Mouse (Mus musculus) lung, postnatal 0 days (tissue): Measurements from ENCODE around the gene Rgmb. TPM values are rescaled to one million over a fixed set of nuclear protein-coding genes. Genes with fewer than 3 reads are reported as not detected.

ENCODE experiments used
- ATAC-seq: fragments of 200-750 bp; cut with Nextera tagmentation; 2 replicates; pipeline ENCODE4 v1.8.0; 2017; ENCODE audit warnings: moderate library complexity
- DNase-seq: peaks from one replicate; pipeline ENCODE4 v3.0.0-alpha.2; 2016; ENCODE audit warnings: low spot score
- H3K27ac ChIP-seq: fragments of 300-500 bp; sonication (generic); 2 replicates; pipeline ENCODE4 v1.5.1; 2014; ENCODE audit warnings: antibody characterized with exemption, mild to moderate bottlenecking, low read length, mixed read lengths
- H3K27me3 ChIP-seq: fragments of 300-500 bp; sonication (generic); replicated peaks from 2 replicates; pipeline ENCODE4 v1.6.1; 2014; ENCODE audit warnings: low read length, mixed read lengths; ENCODE audit not compliant: insufficient read depth
- H3K36me3 ChIP-seq: fragments of 300-500 bp; sonication (generic); 2 replicates; pipeline ENCODE4 v1.6.1; 2014; ENCODE audit warnings: low read length, mixed read lengths; ENCODE audit not compliant: insufficient read depth
- H3K4me1 ChIP-seq: fragments of 300-500 bp; sonication (generic); 2 replicates; pipeline ENCODE4 v1.6.1; 2014; ENCODE audit warnings: antibody characterized with exemption, low read depth, low read length, mixed read lengths; ENCODE audit not compliant: insufficient read depth
- H3K4me2 ChIP-seq: fragments of 300-500 bp; sonication (generic); replicated peaks from 2 replicates; pipeline ENCODE4 v1.6.1; 2014; ENCODE audit warnings: low read depth, mild to moderate bottlenecking, low read length, moderate library complexity, mixed read lengths
- H3K4me3 ChIP-seq: fragments of 300-500 bp; sonication (generic); 2 replicates; pipeline ENCODE4 v1.5.1; 2014; ENCODE audit warnings: low read depth, low read length
- H3K9ac ChIP-seq: fragments of 300-500 bp; sonication (generic); replicated peaks from 2 replicates; pipeline ENCODE4 v1.6.1; 2014; ENCODE audit warnings: low read depth, mild to moderate bottlenecking
- H3K9me3 ChIP-seq: fragments of 300-500 bp; sonication (generic); 2 replicates; pipeline ENCODE4 v1.6.1; 2016; ENCODE audit warnings: low read length, mixed read lengths
- CTCF ChIP-seq: IDR thresholded peaks from 2 replicates; pipeline ENCODE4 v1.5.1; 2016; ENCODE audit warnings: antibody characterized with exemption, mild to moderate bottlenecking
- EP300 ChIP-seq: IDR thresholded peaks from 2 replicates; pipeline ENCODE4 v1.6.1; 2016; ENCODE audit warnings: antibody characterized with exemption, mild to moderate bottlenecking, control low read depth
- WGBS: fragments of 180-500 bp; shearing (Covaris S2); extraction: QIAGEN DNeasy Blood & Tissue Kit; methylation state at CpG from one replicate; pipeline ENCODE4 v1.1.7; 2014; 5-methylcytosine and 5-hydroxymethylcytosine counted together
- polyA plus RNA-seq: library from polyadenylated mRNA; unstranded; fragments of >200 nt; fragmentation: Nextera tagmentation; extraction: Ambion mirVana; gene quantifications from 2 replicates; pipeline ENCODE4 v1.2.1, GENCODE M21; 2015

The Rgmb gene
- polyA plus RNA-seq, 1 experiment from 2014 or later, result 15.9 TPM

GRCm38 (mm10) chr17:15850544-15850943, 19.7 kb upstream of the Rgmb start:
- Histone ChIP-seq H3K27me3 (no peaks in the 10 kb centered on the region), H3K4me1 (no peaks in the 10 kb centered on the region), H3K4me3 (no peak overlapping the region), H3K9ac (no peak overlapping the region), H3K4me2 (no peak overlapping the region), H3K27ac (no peak overlapping the region), H3K36me3 (no peaks in the 10 kb centered on the region), H3K9me3 (no peaks in the 10 kb centered on the region)
- 64% methylated on average over 3 of the region's 3 CpGs for WGBS
- ATAC-seq (no peak), DNase-seq (no peak)
- no peak for TF ChIP-seq EP300
- no peak for TF ChIP-seq CTCF

GRCm38 (mm10) chr17:15841425-15841824, 10.6 kb upstream of the Rgmb start:
- no peak for TF ChIP-seq CTCF
- no peak for TF ChIP-seq EP300
- H3K4me2 ChIP-seq, result no peak overlapping the region
- H3K9me3 ChIP-seq, result no peaks in the 10 kb centered on the region
- H3K9ac ChIP-seq, result no peak overlapping the region
- 72% methylated on average over 2 of the region's 2 CpGs for WGBS
- DNase-seq (no peak), ATAC-seq (no peak)
- H3K36me3 ChIP-seq, result no peaks in the 10 kb centered on the region
- H3K4me3 ChIP-seq, result no peak overlapping the region
- H3K27me3 ChIP-seq, result no peaks in the 10 kb centered on the region
- no peaks in the 10 kb centered on the region for H3K4me1 ChIP-seq
- H3K27ac ChIP-seq, result no peak overlapping the region

- no peak overlapping the region for H3K4me2 ChIP-seq
- H3K27ac ChIP-seq, result no peak overlapping the region
- H3K9me3 ChIP-seq, result no peaks in the 10 kb centered on the region
- H3K27me3 ChIP-seq, result no peaks in the 10 kb centered on the region
- DNase-seq (no peak), ATAC-seq (no peak)
- no peak overlapping the region for H3K9ac ChIP-seq
- TF ChIP-seq EP300 (no peak), CTCF (no peak)
- H3K4me3 ChIP-seq, result no peak overlapping the region
- H3K4me1 ChIP-seq, result peaks cover 5% of the 10 kb centered on the region; the same call in 1 of the 2 replicates
- 35% methylated on average over 5 of the region's 5 CpGs for WGBS
- no peaks in the 10 kb centered on the region for H3K36me3 ChIP-seq
Measured at GRCm38 (mm10) chr17:15832398-15832797, 1.6 kb upstream of the Rgmb start.

GRCm38 (mm10) chr17:15831810-15832209, 971 bp upstream of the Rgmb start:
- no peaks in the 10 kb centered on the region for H3K9me3 ChIP-seq
- H3K4me2 ChIP-seq, result no peak overlapping the region
- TF ChIP-seq EP300 (no peak), CTCF (peak; percentile 77)
- no peak overlapping the region for H3K27ac ChIP-seq
- 16% methylated on average over 8 of the region's 8 CpGs for WGBS
- DNase-seq, result peak; percentile 74
- no peaks in the 10 kb centered on the region for H3K36me3 ChIP-seq
- H3K4me3 ChIP-seq, result no peak overlapping the region
- ATAC-seq, result no peak
- H3K4me1 ChIP-seq, result peaks cover 5% of the 10 kb centered on the region; the same call in 1 of the 2 replicates
- H3K27me3 ChIP-seq, result no peaks in the 10 kb centered on the region
- no peak overlapping the region for H3K9ac ChIP-seq

GRCm38 (mm10) chr17:15830171-15830765, 571 bp downstream of the Rgmb start:
- WGBS, result 2% methylated on average over 33 of the region's 34 CpGs
- peak; percentile 19 for DNase-seq
- H3K27ac ChIP-seq, result 0 out of 2 replicates have a peak overlapping the region, but pooled peaks have one; percentile 32

GRCm38 (mm10) chr17:15829198-15830170, 1.4 kb downstream of the Rgmb start:
- 4% methylated on average over 20 of the region's 20 CpGs for WGBS
- Histone ChIP-seq H3K4me3 (peak overlapping the region; percentile 53), H3K36me3 (no peaks in the 10 kb centered on the region), H3K27me3 (no peaks in the 10 kb centered on the region), H3K9ac (no peak overlapping the region), H3K4me2 (peak overlapping the region; percentile 95), H3K27ac (peak overlapping the region; percentile 32; the same call in 1 of the 2 replicates), H3K9me3 (no peaks in the 10 kb centered on the region), H3K4me1 (peaks cover 5% of the 10 kb centered on the region; the same call in 1 of the 2 replicates)
- no peak for ATAC-seq
- TF ChIP-seq EP300, result no peak
- peak; percentile 28 for TF ChIP-seq CTCF
- DNase-seq, result peak; percentile 60

More at GRCm38 (mm10) chr17:15830171-15830765, 571 bp downstream of the Rgmb start:
- H3K27me3 ChIP-seq, result no peaks in the 10 kb centered on the region
- TF ChIP-seq EP300, result no peak
- no peak for TF ChIP-seq CTCF
- peak overlapping the region; percentile 95 for H3K4me2 ChIP-seq
- H3K4me1 ChIP-seq, result peaks cover 5% of the 10 kb centered on the region; the same call in 1 of the 2 replicates
- no peak for ATAC-seq
- H3K4me3 ChIP-seq, result peak overlapping the region; percentile 53
- H3K36me3 ChIP-seq, result no peaks in the 10 kb centered on the region
- no peaks in the 10 kb centered on the region for H3K9me3 ChIP-seq
- peak overlapping the region; percentile 30 for H3K9ac ChIP-seq
